11 mouse cellular contexts compared by ENCODE assay signal in the genomic region with DNA sequence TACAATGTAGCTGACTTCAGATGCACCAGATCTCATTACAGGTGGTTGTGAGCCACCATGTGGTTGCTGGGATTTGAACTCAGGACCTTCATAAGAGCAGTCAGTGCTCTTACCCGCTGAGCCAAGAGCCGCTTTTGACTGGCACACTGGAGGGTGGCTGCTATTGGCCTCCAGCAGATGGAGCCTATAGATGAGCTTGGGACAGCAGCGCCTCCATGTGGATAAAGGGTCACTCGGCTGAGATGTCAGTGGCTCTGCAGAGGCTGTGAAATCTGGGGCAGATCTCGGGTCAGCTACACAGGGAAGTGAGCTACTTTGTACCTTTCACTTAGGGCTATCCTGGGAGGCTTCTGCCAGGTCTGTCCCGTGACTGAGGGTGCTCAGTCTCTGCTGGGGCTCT. TPM values are rescaled to one million over a fixed set of nuclear protein-coding genes. Genes with fewer than 3 reads are reported as not detected.
DNase-seq lines count a peak whose midpoint lies in the region; ATAC-seq lines count a peak whose summit lies in the region.
"Had no signal": no experiment of that assay in that cellular context is flagged by ENCODE, and none has a peak within 500 bp of the region (broad histone marks: within the 10 kb centered on the region; RNA-seq: fewer than 3 reads in every experiment).

No protein-coding gene starts in this region.

- H3K36me3 ChIP-seq in hindbrain, embryonic 11.5 days (ENCODE audit: control insufficient read depth, insufficient read depth, low read length): no peaks in the 10 kb centered on the region
- no peaks in the 10 kb centered on the region for H3K36me3 ChIP-seq in hindbrain, embryonic 12.5 days

- H3K9me3 ChIP-seq in hindbrain, embryonic 11.5 days (ENCODE audit: control insufficient read depth, low read length): no peaks in the 10 kb centered on the region
- H3K9me3 ChIP-seq in hindbrain, embryonic 12.5 days (replicated peaks): no peaks in the 10 kb centered on the region
- H3K9me3 ChIP-seq: limb, embryonic 13.5 days had no signal

- H3K4me3 ChIP-seq in hindbrain, embryonic 11.5 days (ENCODE audit: low read depth, low read length): no peak overlapping the region
- no peak overlapping the region for H3K4me3 ChIP-seq in hindbrain, embryonic 12.5 days
- H3K4me3 ChIP-seq: limb, embryonic 13.5 days had no signal

- 21% methylated on average over 6 of the region's 6 CpGs for WGBS in hindbrain, embryonic 11.5 days
- 24% methylated on average over 6 of the region's 6 CpGs for WGBS in hindbrain, embryonic 12.5 days

- no peak overlapping the region for H3K9ac ChIP-seq in hindbrain, embryonic 11.5 days (ENCODE audit: low read depth, low read length)
- no peak overlapping the region for H3K9ac ChIP-seq in hindbrain, embryonic 12.5 days
- H3K9ac ChIP-seq: limb, embryonic 13.5 days had no signal

- no peak overlapping the region for H3K27ac ChIP-seq in hindbrain, embryonic 11.5 days (ENCODE audit: low read depth, low read length)
- H3K27ac ChIP-seq in hindbrain, embryonic 12.5 days: no peak overlapping the region
- H3K27ac ChIP-seq: limb, embryonic 13.5 days had no signal

- no peak overlapping the region for H3K4me2 ChIP-seq in hindbrain, embryonic 11.5 days (replicated peaks; ENCODE audit: low read depth, low read length)
- H3K4me2 ChIP-seq in hindbrain, embryonic 12.5 days (replicated peaks): no peak overlapping the region
- H3K4me2 ChIP-seq: limb, embryonic 13.5 days had no signal

- no peak for ATAC-seq in hindbrain, embryonic 11.5 days (ENCODE audit: low FRiP score)
- ATAC-seq in hindbrain, embryonic 12.5 days (ENCODE audit: low FRiP score): no peak
- ATAC-seq in inflammation-experienced regulatory T-cells, adult 6 months: no peak

- peak; percentile 37 for DNase-seq in hindbrain, embryonic 11.5 days (ENCODE audit: low spot score)
- peak; percentile 70 for DNase-seq in 416B (ENCODE audit: low read depth)
- peak; percentile 59 for DNase-seq in MN1 (ENCODE audit: low spot score)
- peak; percentile 44 for DNase-seq in liver
- no peak for DNase-seq in adrenal gland, postnatal 10 days
- DNase-seq in adrenal gland, postnatal 4 days (ENCODE audit: low spot score in 2 of 2): no peak
- DNase-seq: gastrocnemius, postnatal 36 days had no signal

- H3K27me3 ChIP-seq in hindbrain, embryonic 11.5 days (ENCODE audit: control insufficient read depth, insufficient read depth, low read length): no peaks in the 10 kb centered on the region
- H3K27me3 ChIP-seq in hindbrain, embryonic 12.5 days: no peaks in the 10 kb centered on the region
- H3K27me3 ChIP-seq: limb, embryonic 13.5 days had no signal

- no peaks in the 10 kb centered on the region for H3K4me1 ChIP-seq in hindbrain, embryonic 11.5 days (replicated peaks; ENCODE audit: control insufficient read depth, insufficient read depth, low read length)
- no peaks in the 10 kb centered on the region for H3K4me1 ChIP-seq in hindbrain, embryonic 12.5 days
- H3K4me1 ChIP-seq: limb, embryonic 13.5 days had no signal

RNA-seq across cellular contexts. Expression of gene Capn11, which starts 3.3 kb away (rescaled TPM):
- polyA plus RNA-seq in hindbrain, embryonic 11.5 days (2014; fragmentation: Nextera tagmentation; extraction: Ambion mirVana): 0.79 and 1.0 TPM in 2 replicates
- 1.4 and 2.4 TPM in 2 replicates for polyA plus RNA-seq in hindbrain, embryonic 12.5 days (2016; fragmentation: Nextera tagmentation; extraction: Ambion mirVana)
- not detected for polyA plus RNA-seq in inflammation-experienced regulatory T-cells, adult 6 months (2017; shearing (Covaris generic))
- total RNA-seq in adrenal gland, postnatal 10 days (2021): under 1 TPM in 1 of 2 experiments, not detected in 1; 0.63 TPM
- 1 to 10 TPM in 1 of 2 experiments, not detected in 1; 2.2 TPM for total RNA-seq in adrenal gland, postnatal 4 days (2021)

RNA-seq across cellular contexts. Expression of gene Mrpl14, which starts 30.3 kb away (rescaled TPM):
- 105 and 109 TPM in 2 replicates for polyA plus RNA-seq in hindbrain, embryonic 11.5 days (2014; fragmentation: Nextera tagmentation; extraction: Ambion mirVana)
- polyA plus RNA-seq in hindbrain, embryonic 12.5 days (2016; fragmentation: Nextera tagmentation; extraction: Ambion mirVana): 98.1 and 110 TPM in 2 replicates
- 10 to 100 TPM; 74.5 to 88.1 (median 87.7) TPM for polyA plus RNA-seq in inflammation-experienced regulatory T-cells, adult 6 months (2017; shearing (Covaris generic))
- 100 to 1,000 TPM; 131 to 137 TPM for total RNA-seq in adrenal gland, postnatal 10 days (2021)
- 100 to 1,000 TPM in 1 of 2 experiments, 10 to 100 TPM in 1; 95.6 to 103 TPM for total RNA-seq in adrenal gland, postnatal 4 days (2021)

RNA-seq across cellular contexts. Expression of gene Tmem63b, which starts 30.9 kb away (rescaled TPM):
- 48.6 and 50.3 TPM in 2 replicates for polyA plus RNA-seq in hindbrain, embryonic 11.5 days (2014; fragmentation: Nextera tagmentation; extraction: Ambion mirVana)
- 102 TPM in 2 replicates for polyA plus RNA-seq in hindbrain, embryonic 12.5 days (2016; fragmentation: Nextera tagmentation; extraction: Ambion mirVana)
- 1 to 10 TPM; 2.0 to 2.7 (median 2.4) TPM for polyA plus RNA-seq in inflammation-experienced regulatory T-cells, adult 6 months (2017; shearing (Covaris generic))
- total RNA-seq in adrenal gland, postnatal 10 days (2021): 10 to 100 TPM; 44.9 to 56.8 TPM
- 10 to 100 TPM; 49.5 to 57.6 TPM for total RNA-seq in adrenal gland, postnatal 4 days (2021)

RNA-seq across cellular contexts. Expression of gene Mymx, which starts 53.9 kb away (rescaled TPM):
- 1.1 and 1.8 TPM in 2 replicates for polyA plus RNA-seq in hindbrain, embryonic 11.5 days (2014; fragmentation: Nextera tagmentation; extraction: Ambion mirVana)
- 1.6 and 5.0 TPM in 2 replicates for polyA plus RNA-seq in hindbrain, embryonic 12.5 days (2016; fragmentation: Nextera tagmentation; extraction: Ambion mirVana)
- polyA plus RNA-seq in inflammation-experienced regulatory T-cells, adult 6 months (2017; shearing (Covaris generic)): not detected
- 1 to 10 TPM in 1 of 2 experiments, under 1 TPM in 1; 0.57 to 1.9 TPM for total RNA-seq in adrenal gland, postnatal 10 days (2021)
- total RNA-seq in adrenal gland, postnatal 4 days (2021): 1 to 10 TPM; 1.6 to 4.0 TPM
- total RNA-seq: neutrophil, adult 5-6 weeks had no signal

RNA-seq across cellular contexts. Expression of gene Slc29a1, which starts 56.4 kb away (rescaled TPM):
- polyA plus RNA-seq in hindbrain, embryonic 11.5 days (2014; fragmentation: Nextera tagmentation; extraction: Ambion mirVana): 48.0 and 50.8 TPM in 2 replicates
- polyA plus RNA-seq in hindbrain, embryonic 12.5 days (2016; fragmentation: Nextera tagmentation; extraction: Ambion mirVana): 44.4 and 47.2 TPM in 2 replicates
- 100 to 1,000 TPM in 2 of 3 experiments, 10 to 100 TPM in 1; 72.2 to 131 (median 109) TPM for polyA plus RNA-seq in inflammation-experienced regulatory T-cells, adult 6 months (2017; shearing (Covaris generic))
- total RNA-seq in adrenal gland, postnatal 10 days (2021): 100 to 1,000 TPM; 130 to 145 TPM
- 100 to 1,000 TPM; 138 to 145 TPM for total RNA-seq in adrenal gland, postnatal 4 days (2021)

Comparison
In these comparisons a context has a peak if more than half of its experiments do, and no peak if none do; other contexts are left out.
1. DNase-seq: peak in hindbrain, embryonic 11.5 days (single experiment), 416B (single experiment), MN1 (single experiment) and liver (single experiment); none in adrenal gland, postnatal 10 days (single experiment) and adrenal gland, postnatal 4 days (0 of 2).
2. RNA of gene Tmem63b, which starts 30.9 kb away (polyA plus RNA-seq): 102 TPM in hindbrain, embryonic 12.5 days and 48.6 to 50.3 TPM in hindbrain, embryonic 11.5 days; 2.0 to 2.7 TPM in inflammation-experienced regulatory T-cells, adult 6 months; every median in the first group is over 10 times any median in the second.